Mouse (Mus musculus) bone marrow macrophage, adult 2 months (primary cell): ENCODE measurements around the gene Arid1b.

Source experiments
- CTCF ChIP-seq: IDR thresholded peaks from 2 replicates; pipeline ENCODE4 v1.5.1; 2012; ENCODE audit warnings: low read depth, mild to moderate bottlenecking, low read length, moderate library complexity
- POLR2A ChIP-seq: IDR thresholded peaks from 2 replicates; pipeline ENCODE4 v1.6.1; 2012; ENCODE audit warnings: mild to moderate bottlenecking, low read depth, low read length, borderline replicate concordance

GRCm38 (mm10) chr17:5101157-5101556 is 107.0 kb downstream of the Arid1b start:
- no peak for TF ChIP-seq CTCF
- no peak for TF ChIP-seq POLR2A
